Mouse (Mus musculus): ENCODE data around the gene Unc79.

Gene Unc79

GRCm38 (mm10) chr12:103202592-103203544 is 254.2 kb downstream of the Unc79 start:
- peak; percentile 73 to 81 for DNase-seq (ENCODE audit: inconsistent age in 2 of 2, low spot score in 1 of 2)

- peak; percentile 79 to 85 for DNase-seq (ENCODE audit: inconsistent age in 2 of 2, low spot score in 1 of 2)
Measured at GRCm38 (mm10) chr12:103205561-103205960, 256.9 kb downstream of the Unc79 start.

DNA sequence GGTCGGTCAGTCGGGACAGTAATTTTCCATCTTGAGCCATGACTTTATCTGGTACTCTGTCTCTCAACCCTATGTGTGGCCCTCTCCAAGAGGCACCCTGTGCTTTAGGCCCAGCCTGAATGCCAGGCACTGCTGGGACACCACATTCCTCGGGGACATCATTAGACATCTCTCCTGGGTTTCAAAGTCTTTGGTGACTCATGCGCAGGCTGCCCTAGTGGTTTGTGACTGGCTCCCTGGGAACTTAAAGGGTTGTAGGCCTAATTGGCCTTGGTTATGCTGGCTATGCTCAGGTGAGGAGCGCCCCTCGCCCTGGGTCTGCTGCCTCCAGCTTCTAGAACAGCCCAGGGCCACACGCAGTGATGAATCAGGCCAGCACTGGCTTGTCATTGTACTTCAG is 260.9 kb downstream of the Unc79 start:
- peak; percentile 59 to 75 for DNase-seq (ENCODE audit: inconsistent age in 2 of 2, low spot score in 1 of 2)

GRCm38 (mm10) chr12:103211078-103211477 is 262.4 kb downstream of the Unc79 start:
- DNase-seq (ENCODE audit: inconsistent age in 2 of 2, low spot score in 1 of 2) = no peak

DNA sequence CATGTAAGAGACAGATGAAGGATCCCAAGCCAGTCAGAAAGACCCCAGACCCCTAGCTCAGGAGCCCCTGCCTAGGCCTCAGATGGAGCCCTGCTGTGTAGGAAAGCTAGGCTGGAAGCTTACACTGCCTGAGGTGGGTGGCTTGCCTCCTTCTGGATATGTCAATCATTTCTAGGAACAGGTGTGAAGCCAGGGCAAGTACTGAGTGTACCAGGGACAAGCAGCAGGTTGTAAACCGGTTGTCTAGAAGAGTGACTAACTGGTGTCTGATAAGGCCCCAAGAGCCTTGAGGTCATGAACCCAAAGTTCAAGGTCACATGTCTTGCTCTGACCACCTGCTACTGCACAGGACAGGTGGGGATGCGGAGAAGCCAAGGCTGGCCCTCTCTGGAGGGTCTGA is 264.9 kb downstream of the Unc79 start:
- DNase-seq (ENCODE audit: inconsistent age in 2 of 2, low spot score in 1 of 2) = no peak

GRCm38 (mm10) chr12:103214270-103214669 is 265.6 kb downstream of the Unc79 start:
- DNase-seq (ENCODE audit: inconsistent age in 2 of 2, low spot score in 1 of 2) = peak; percentile 67 to 82

DNA sequence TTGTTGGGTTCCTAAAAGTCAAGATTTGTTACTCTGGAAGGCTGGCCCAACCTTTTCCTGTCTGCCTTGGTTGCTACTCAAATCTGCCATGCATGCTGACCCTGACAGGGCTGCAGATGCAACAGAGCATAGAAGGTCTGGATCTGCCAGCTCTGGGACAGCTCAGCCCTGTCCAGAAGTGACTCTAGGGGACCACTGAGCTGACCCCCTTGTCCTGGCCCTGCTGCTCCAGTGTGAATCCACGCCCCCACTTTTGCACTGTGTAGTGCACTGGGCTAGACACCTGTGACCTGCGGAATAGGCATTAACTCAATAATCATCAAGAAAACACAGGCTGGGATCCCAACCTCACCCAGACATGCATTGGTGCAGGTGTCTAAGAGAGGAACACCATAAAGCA is 266.1 kb downstream of the Unc79 start:
- no peak for DNase-seq (ENCODE audit: inconsistent age in 2 of 2, low spot score in 1 of 2)

DNA sequence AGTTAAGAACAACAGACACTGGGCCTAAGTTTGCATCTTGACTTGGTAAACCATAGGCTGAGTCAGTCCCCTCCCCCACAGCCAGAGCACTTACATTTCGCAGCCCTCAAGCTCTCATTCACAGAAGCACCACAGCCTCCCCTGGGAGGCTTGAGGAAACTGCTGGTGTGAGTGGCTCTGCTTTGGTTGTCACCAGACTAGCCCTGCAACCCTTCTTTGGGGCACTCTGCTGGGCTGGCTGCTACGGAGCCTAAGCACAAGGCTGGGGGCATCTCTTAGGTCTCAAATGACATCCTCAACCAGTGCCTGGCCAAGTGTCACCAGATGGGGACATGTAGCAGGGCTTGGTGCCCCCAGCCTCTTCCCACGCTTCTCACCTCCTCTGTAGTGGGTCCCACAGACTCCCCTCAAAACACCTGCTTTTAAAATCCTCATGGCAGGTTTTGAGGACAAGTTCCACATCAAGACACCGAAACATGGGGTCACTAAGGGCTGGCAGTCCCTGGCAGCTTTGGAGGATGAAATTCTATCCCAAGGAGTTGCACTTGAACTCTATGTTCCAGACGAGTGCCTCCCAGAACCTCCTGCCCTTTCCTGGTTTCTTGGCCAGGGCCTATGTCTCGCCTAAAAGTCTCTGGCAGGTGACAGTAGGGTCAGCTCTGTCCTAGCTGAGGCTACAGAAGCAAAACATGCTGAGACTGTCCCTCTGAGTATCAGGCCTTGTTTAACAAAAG is 267.4 kb downstream of the Unc79 start:
- no peak for DNase-seq (ENCODE audit: inconsistent age in 2 of 2, low spot score in 1 of 2)

- DNase-seq (ENCODE audit: inconsistent age in 2 of 2, low spot score in 1 of 2) = no peak
Measured at GRCm38 (mm10) chr12:103223671-103224070, 275.0 kb downstream of the Unc79 start.

DNA sequence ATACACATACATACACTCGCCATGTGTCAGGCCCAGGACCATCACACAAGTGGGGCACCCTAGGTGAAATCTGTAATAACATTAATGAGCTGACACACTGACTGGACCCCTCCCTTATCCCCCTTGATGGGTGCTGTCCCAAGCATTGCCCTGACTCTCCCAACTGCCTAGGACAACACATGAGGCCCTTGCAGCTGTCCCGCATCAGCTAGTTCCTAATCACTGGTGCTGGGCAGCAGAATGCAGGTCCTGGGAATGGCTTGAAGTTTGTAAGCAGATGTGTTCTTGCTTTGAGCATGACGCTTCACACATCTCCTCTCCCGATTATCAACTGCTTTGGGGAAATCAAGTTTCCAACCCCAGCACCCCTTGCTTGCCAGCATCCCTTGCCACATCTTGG is 277.5 kb downstream of the Unc79 start:
- no peak for DNase-seq (ENCODE audit: inconsistent age in 2 of 2, low spot score in 1 of 2)

GRCm38 (mm10) chr12:103229058-103229457 is 280.4 kb downstream of the Unc79 start:
- peak in 1 of 2 experiments; percentile 64 for DNase-seq (ENCODE audit: inconsistent age in 2 of 2, low spot score in 1 of 2)

Data from adrenal gland, adult (tissue).